Mouse (Mus musculus): ENCODE measurements around the gene Gm49403. TPM values are rescaled to one million over a fixed set of nuclear protein-coding genes. Genes with fewer than 3 reads are reported as not detected.
"Not testable (repeated sequence)": the region's sequence is repeated elsewhere in the genome, so short reads cannot be mapped to it uniquely, and the experiment has no call there.

The Gm49403 gene
- not detected in 2 replicates for polyA plus RNA-seq (2015; fragmentation: Nextera tagmentation; extraction: Ambion mirVana)

GRCm38 (mm10) chr19:8883616-8884015, at the start of gene Gm49403, which contains the start of gene Lbhd1:
Gene Gm49403 (plus strand): TSS chr19:8883930.
Gene Lbhd1 (plus strand): TSS chr19:8883732.
- no peak within 1 kb of the TSS for H3K4me3 ChIP-seq (replicated peaks)
- no peak within 1 kb of the TSS for H3K27ac ChIP-seq
- ATAC-seq (ENCODE audit: insufficient read depth, low FRiP score, low read depth): no peak
- H3K4me2 ChIP-seq: no peak within 1 kb of the TSS
- H3K4me1 ChIP-seq: peaks cover 9% of the 10 kb centered on the region; the same call in 1 of the 2 replicates
- H3K9ac ChIP-seq: no peak within 1 kb of the TSS
- no peaks in the 10 kb centered on the region for H3K36me3 ChIP-seq
- no peaks in the 10 kb centered on the region for H3K9me3 ChIP-seq
- H3K27me3 ChIP-seq (replicated peaks): no peaks in the 10 kb centered on the region
- 83% methylated on average over 3 of the region's 3 CpGs for WGBS

- Histone ChIP-seq H3K36me3 (peaks cover 30% of the 10 kb centered on the region), H3K27ac (0 out of 2 replicates have a peak overlapping the region, but pooled peaks have one; percentile 98), H3K4me1 (peaks cover 20% of the 10 kb centered on the region)
- H3K27me3 ChIP-seq (replicated peaks); ATAC-seq (ENCODE audit: insufficient read depth, low FRiP score, low read depth); H3K9ac ChIP-seq; H3K4me3 ChIP-seq (replicated peaks); H3K4me2 ChIP-seq; H3K9me3 ChIP-seq: not testable (repeated sequence)
- WGBS: 96% methylated on average over 10 of the region's 10 CpGs
Observed at GRCm38 (mm10) chr19:8836327-8836726, 47.4 kb upstream of the Gm49403 start.

GRCm38 (mm10) chr19:8837251-8837791, 46.4 kb upstream of the Gm49403 start, which contains the start of gene Bscl2:
Gene Bscl2 (plus strand): TSS chr19:8837467.
- ATAC-seq (ENCODE audit: insufficient read depth, low FRiP score, low read depth): peak; percentile 69
- H3K27ac ChIP-seq: peak within 1 kb of the TSS; percentile 98
- peaks cover 20% of the 10 kb centered on the region for H3K4me1 ChIP-seq
- no peaks in the 10 kb centered on the region for H3K9me3 ChIP-seq
- H3K4me2 ChIP-seq: peak within 1 kb of the TSS; percentile 92
- peak within 1 kb of the TSS; percentile 67; the same call in 1 of the 2 replicates for H3K9ac ChIP-seq
- no peaks in the 10 kb centered on the region for H3K27me3 ChIP-seq (replicated peaks)
- peaks cover 22% of the 10 kb centered on the region for H3K36me3 ChIP-seq
- peak within 1 kb of the TSS; percentile 61 for H3K4me3 ChIP-seq (replicated peaks)
- 1% methylated on average over 38 of the region's 38 CpGs for WGBS

- H3K9me3 ChIP-seq: no peaks in the 10 kb centered on the region
- no peaks in the 10 kb centered on the region for H3K27me3 ChIP-seq (replicated peaks)
- peaks cover 13% of the 10 kb centered on the region for H3K36me3 ChIP-seq
- peaks cover 20% of the 10 kb centered on the region for H3K4me1 ChIP-seq
- H3K9ac ChIP-seq: peak overlapping the region; percentile 67; the same call in 1 of the 2 replicates
- H3K4me2 ChIP-seq: peak overlapping the region; percentile 92
- 18% methylated on average over 15 of the region's 15 CpGs for WGBS
- 0 out of 2 replicates have a peak, but pooled peaks have one; percentile 1 for ATAC-seq (ENCODE audit: insufficient read depth, low FRiP score, low read depth)
- peak overlapping the region; percentile 98 for H3K27ac ChIP-seq
- peak overlapping the region; percentile 61 for H3K4me3 ChIP-seq (replicated peaks)
Observed at GRCm38 (mm10) chr19:8838041-8838730, 45.5 kb upstream of the Gm49403 start.

GRCm38 (mm10) chr19:8839103-8839907, 44.4 kb upstream of the Gm49403 start, which contains the start of gene Gng3:
Gene Gng3 (minus strand): TSS chr19:8839194.
- 69% methylated on average over 11 of the region's 11 CpGs for WGBS
- H3K9me3 ChIP-seq: no peaks in the 10 kb centered on the region
- no peaks in the 10 kb centered on the region for H3K27me3 ChIP-seq (replicated peaks)
- H3K27ac ChIP-seq: peak within 1 kb of the TSS; percentile 98; the same call in 1 of the 2 replicates
- peak within 1 kb of the TSS; percentile 61 for H3K4me3 ChIP-seq (replicated peaks)
- H3K36me3 ChIP-seq: peaks cover 7% of the 10 kb centered on the region
- H3K9ac ChIP-seq: no peak within 1 kb of the TSS
- ATAC-seq (ENCODE audit: insufficient read depth, low FRiP score, low read depth): 0 out of 2 replicates have a peak, but pooled peaks have one; percentile 2
- H3K4me2 ChIP-seq: peak within 1 kb of the TSS; percentile 92
- peaks cover 20% of the 10 kb centered on the region for H3K4me1 ChIP-seq

GRCm38 (mm10) chr19:8839908-8840791, 43.6 kb upstream of the Gm49403 start:
- 26% methylated on average over 29 of the region's 29 CpGs for WGBS
- peak overlapping the region; percentile 30; the same call in 1 of the 2 replicates for H3K9ac ChIP-seq
- H3K4me3 ChIP-seq (replicated peaks): peak overlapping the region; percentile 49
- no peaks in the 10 kb centered on the region; the same call in 1 of the 2 replicates for H3K36me3 ChIP-seq
- peak overlapping the region; percentile 75 for H3K4me2 ChIP-seq
- no peaks in the 10 kb centered on the region for H3K9me3 ChIP-seq
- H3K27ac ChIP-seq: no peak overlapping the region
- peaks cover 20% of the 10 kb centered on the region for H3K4me1 ChIP-seq
- peak; percentile 70 for ATAC-seq (ENCODE audit: insufficient read depth, low FRiP score, low read depth)
- H3K27me3 ChIP-seq (replicated peaks): no peaks in the 10 kb centered on the region

GRCm38 (mm10) chr19:8841012-8841411, 42.7 kb upstream of the Gm49403 start:
- no peak overlapping the region for H3K27ac ChIP-seq

GRCm38 (mm10) chr19:8842961-8843360, 40.8 kb upstream of the Gm49403 start:
- Histone ChIP-seq H3K4me2 (no peak overlapping the region), H3K27me3 (replicated peaks) (no peaks in the 10 kb centered on the region), H3K36me3 (peaks cover 12% of the 10 kb centered on the region), H3K9me3 (no peaks in the 10 kb centered on the region), H3K9ac (no peak overlapping the region), H3K4me3 (replicated peaks) (no peak overlapping the region), H3K27ac (no peak overlapping the region), H3K4me1 (peaks cover 20% of the 10 kb centered on the region)
- 87% methylated on average over 6 of the region's 6 CpGs for WGBS
- no peak for ATAC-seq (ENCODE audit: insufficient read depth, low FRiP score, low read depth)

More at GRCm38 (mm10) chr19:8841012-8841411, 42.7 kb upstream of the Gm49403 start:
- Histone ChIP-seq H3K9me3 (no peaks in the 10 kb centered on the region), H3K27me3 (replicated peaks) (no peaks in the 10 kb centered on the region), H3K36me3 (peaks cover 4% of the 10 kb centered on the region), H3K4me1 (peaks cover 20% of the 10 kb centered on the region), H3K4me2 (peak overlapping the region; percentile 75), H3K9ac (0 out of 2 replicates have a peak overlapping the region, but pooled peaks have one; percentile 30), H3K4me3 (replicated peaks) (peak overlapping the region; percentile 49)
- no peak for ATAC-seq (ENCODE audit: insufficient read depth, low FRiP score, low read depth)
- WGBS: 92% methylated on average over 7 of the region's 7 CpGs

- Histone ChIP-seq H3K4me1 (peaks cover 14% of the 10 kb centered on the region), H3K9ac (no peak overlapping the region), H3K4me3 (replicated peaks) (no peak overlapping the region), H3K27ac (no peak overlapping the region), H3K4me2 (no peak overlapping the region), H3K27me3 (replicated peaks) (no peaks in the 10 kb centered on the region), H3K9me3 (no peaks in the 10 kb centered on the region), H3K36me3 (peaks cover 12% of the 10 kb centered on the region)
- 64% methylated on average over 5 of the region's 5 CpGs for WGBS
- no peak for ATAC-seq (ENCODE audit: insufficient read depth, low FRiP score, low read depth)
Observed at GRCm38 (mm10) chr19:8844371-8845129, 39.2 kb upstream of the Gm49403 start.

- no peak for ATAC-seq (ENCODE audit: insufficient read depth, low FRiP score, low read depth)
- WGBS: 70% methylated on average over 5 of the region's 5 CpGs
- H3K4me3 ChIP-seq (replicated peaks): no peak overlapping the region
Observed at GRCm38 (mm10) chr19:8848356-8848755, 35.4 kb upstream of the Gm49403 start.

More at GRCm38 (mm10) chr19:8848356-8848755, 35.4 kb upstream of the Gm49403 start:
- Histone ChIP-seq H3K9me3 (no peaks in the 10 kb centered on the region), H3K27me3 (replicated peaks) (no peaks in the 10 kb centered on the region), H3K36me3 (peaks cover 12% of the 10 kb centered on the region), H3K27ac (no peak overlapping the region), H3K4me1 (0 out of 2 replicates have a peak, but pooled peaks cover 9% of the 10 kb centered on the region), H3K9ac (no peak overlapping the region), H3K4me2 (no peak overlapping the region)
